In genomic region chr7:142531973-142532521, GRCm38 (mm10) we compare ENCODE assay signal across 10 mouse cellular contexts. TPM values are rescaled to one million over a fixed set of nuclear protein-coding genes. Genes with fewer than 3 reads are reported as not detected.
DNase-seq lines count a peak whose midpoint lies in the region; ATAC-seq and TF ChIP-seq lines count a peak whose summit lies in the region.
"Had no signal": no experiment of that assay in that cellular context is flagged by ENCODE, and none has a peak within 500 bp of the region (broad histone marks: within the 10 kb centered on the region; RNA-seq: fewer than 3 reads in every experiment).

No protein-coding gene starts in this region.

- no peak for DNase-seq in forebrain, embryonic 10.5 days (ENCODE audit: extremely low spot score, low spot score)
- DNase-seq in midbrain, embryonic 10.5 days (ENCODE audit: low spot score): no peak
- DNase-seq in frontal cortex, postnatal 36 days (ENCODE audit: low spot score in 2 of 2): no peak
- DNase-seq in adrenal gland, adult 18-20 months (ENCODE audit: low spot score in 2 of 2): no peak
- DNase-seq in frontal cortex, postnatal 10 days (ENCODE audit: low spot score in 2 of 2): no peak
- DNase-seq: adrenal gland, postnatal 10 days had no signal

- H3K4me1 ChIP-seq in forebrain, embryonic 10.5 days: peaks cover 43% of the 10 kb centered on the region
- peaks cover 11% of the 10 kb centered on the region for H3K4me1 ChIP-seq in forebrain, embryonic 16.5 days (replicated peaks; ENCODE audit: control insufficient read depth, insufficient read depth, low read length)
- H3K4me1 ChIP-seq in cortical plate, adult 2 months (ENCODE audit: control insufficient read depth, insufficient read depth, low read length): 0 out of 2 replicates have a peak, but pooled peaks cover 1% of the 10 kb centered on the region
- peaks cover 24% of the 10 kb centered on the region for H3K4me1 ChIP-seq in hindbrain, embryonic 12.5 days
- H3K4me1 ChIP-seq in midbrain, embryonic 10.5 days: peaks cover 38% of the 10 kb centered on the region

- no peak for TF ChIP-seq POLR2A in cortical plate, adult 2 months (IDR thresholded peaks at IDR 0.05; ENCODE audit: extremely low read depth, insufficient read depth, low read length)

- H3K4me3 ChIP-seq in forebrain, embryonic 10.5 days: peak overlapping the region; percentile 74; the same call in 1 of the 2 replicates
- H3K4me3 ChIP-seq in forebrain, embryonic 16.5 days (replicated peaks; ENCODE audit: low read length): no peak overlapping the region
- peak overlapping the region; percentile 69; the same call in 1 of the 2 replicates for H3K4me3 ChIP-seq in cortical plate, adult 2 months (ENCODE audit: insufficient read depth, low read length)
- H3K4me3 ChIP-seq in hindbrain, embryonic 12.5 days: no peak overlapping the region
- H3K4me3 ChIP-seq in midbrain, embryonic 10.5 days: peak overlapping the region; percentile 83; the same call in 1 of the 2 replicates

- no peaks in the 10 kb centered on the region for H3K27me3 ChIP-seq in forebrain, embryonic 10.5 days (ENCODE audit: poor library complexity, severe bottlenecking)
- H3K27me3 ChIP-seq in forebrain, embryonic 16.5 days (replicated peaks; ENCODE audit: control insufficient read depth, insufficient read depth, low read length): no peaks in the 10 kb centered on the region
- no peaks in the 10 kb centered on the region for H3K27me3 ChIP-seq in hindbrain, embryonic 12.5 days
- 0 out of 2 replicates have a peak, but pooled peaks cover 7% of the 10 kb centered on the region for H3K27me3 ChIP-seq in midbrain, embryonic 10.5 days (ENCODE audit: low read depth, poor library complexity, severe bottlenecking)

- no peak; the same call in 1 of the 2 replicates for ATAC-seq in forebrain, embryonic 16.5 days
- ATAC-seq in hindbrain, embryonic 12.5 days (ENCODE audit: low FRiP score): no peak; the same call in 1 of the 2 replicates

- no peak overlapping the region for H3K4me2 ChIP-seq in forebrain, embryonic 16.5 days (ENCODE audit: low read length)
- H3K4me2 ChIP-seq in hindbrain, embryonic 12.5 days (replicated peaks): peak overlapping the region; percentile 66

- peak overlapping the region; percentile 97 for H3K27ac ChIP-seq in forebrain, embryonic 10.5 days
- H3K27ac ChIP-seq in forebrain, embryonic 16.5 days (ENCODE audit: low read length): no peak overlapping the region
- no peak overlapping the region for H3K27ac ChIP-seq in cortical plate, adult 2 months (ENCODE audit: insufficient read depth, low read length)
- no peak overlapping the region for H3K27ac ChIP-seq in hindbrain, embryonic 12.5 days
- peak overlapping the region; percentile 97 for H3K27ac ChIP-seq in midbrain, embryonic 10.5 days (replicated peaks)

- H3K9me3 ChIP-seq in forebrain, embryonic 10.5 days: no peaks in the 10 kb centered on the region
- H3K9me3 ChIP-seq in forebrain, embryonic 16.5 days (ENCODE audit: control insufficient read depth, low read length): no peaks in the 10 kb centered on the region
- H3K9me3 ChIP-seq in hindbrain, embryonic 12.5 days (replicated peaks): no peaks in the 10 kb centered on the region
- H3K9me3 ChIP-seq in midbrain, embryonic 10.5 days (replicated peaks): no peaks in the 10 kb centered on the region

- H3K36me3 ChIP-seq in forebrain, embryonic 10.5 days (replicated peaks): peaks cover 19% of the 10 kb centered on the region
- 0 out of 2 replicates have a peak, but pooled peaks cover 5% of the 10 kb centered on the region for H3K36me3 ChIP-seq in forebrain, embryonic 16.5 days (ENCODE audit: control insufficient read depth, insufficient read depth)
- H3K36me3 ChIP-seq in hindbrain, embryonic 12.5 days: 0 out of 2 replicates have a peak, but pooled peaks cover 7% of the 10 kb centered on the region
- peaks cover 18% of the 10 kb centered on the region for H3K36me3 ChIP-seq in midbrain, embryonic 10.5 days

- WGBS in forebrain, embryonic 10.5 days: 82% methylated on average over 4 of the region's 4 CpGs
- WGBS in forebrain, embryonic 16.5 days: 87% methylated on average over 4 of the region's 4 CpGs
- 86% methylated on average over 4 of the region's 4 CpGs for WGBS in hindbrain, embryonic 12.5 days
- 78% methylated on average over 4 of the region's 4 CpGs for WGBS in midbrain, embryonic 10.5 days

- H3K9ac ChIP-seq in forebrain, embryonic 16.5 days (replicated peaks; ENCODE audit: low read depth, low read length): no peak overlapping the region
- no peak overlapping the region; the same call in 1 of the 2 replicates for H3K9ac ChIP-seq in hindbrain, embryonic 12.5 days

- TF ChIP-seq CTCF in cortical plate, adult 2 months (IDR thresholded peaks at IDR 0.05; ENCODE audit: extremely low read depth, insufficient read depth, low read length): no peak

RNA-seq across cellular contexts. Expression of gene Mrpl23, which starts 0.4 kb away (rescaled TPM):
- polyA plus RNA-seq in forebrain, embryonic 10.5 days (2016; fragmentation: Nextera tagmentation; extraction: Ambion mirVana): 15.8 and 16.1 TPM in 2 replicates
- polyA plus RNA-seq in forebrain, embryonic 16.5 days (2015; fragmentation: Nextera tagmentation; extraction: Ambion mirVana): 16.0 and 23.0 TPM in 2 replicates
- polyA plus RNA-seq in cortical plate, adult 2 months (2012; rRNA removed): 69.3 and 74.0 TPM in 2 replicates
- 8.4 and 13.4 TPM in 2 replicates for polyA plus RNA-seq in hindbrain, embryonic 12.5 days (2016; fragmentation: Nextera tagmentation; extraction: Ambion mirVana)
- polyA plus RNA-seq in midbrain, embryonic 10.5 days (2016; fragmentation: Nextera tagmentation; extraction: Ambion mirVana): 15.8 and 20.3 TPM in 2 replicates
- 1 to 10 TPM; 2.9 to 3.0 TPM for total RNA-seq in adrenal gland, adult 18-20 months (2021)

RNA-seq across cellular contexts. Expression of gene Tnnt3, which starts 33.4 kb away (rescaled TPM):
- 0.33 and 1.1 TPM in 2 replicates for polyA plus RNA-seq in forebrain, embryonic 10.5 days (2016; fragmentation: Nextera tagmentation; extraction: Ambion mirVana)
- 0.73 and 1.2 TPM in 2 replicates for polyA plus RNA-seq in forebrain, embryonic 16.5 days (2015; fragmentation: Nextera tagmentation; extraction: Ambion mirVana)
- 0.19 and 0.40 TPM in 2 replicates for polyA plus RNA-seq in cortical plate, adult 2 months (2012; rRNA removed)
- 1.8 and 5.8 TPM in 2 replicates for polyA plus RNA-seq in hindbrain, embryonic 12.5 days (2016; fragmentation: Nextera tagmentation; extraction: Ambion mirVana)
- 1.9 TPM in 2 replicates for polyA plus RNA-seq in midbrain, embryonic 10.5 days (2016; fragmentation: Nextera tagmentation; extraction: Ambion mirVana)
- 10 to 100 TPM in 1 of 2 experiments, under 1 TPM in 1; 0.83 to 16.2 TPM for total RNA-seq in adrenal gland, adult 18-20 months (2021)
- total RNA-seq: left cerebral cortex, postnatal 36 days had no signal

Comparison
In these comparisons a context has a peak if more than half of its experiments do, and no peak if none do; other contexts are left out.
1. H3K27ac ChIP-seq: peak in forebrain, embryonic 10.5 days (single experiment) and midbrain, embryonic 10.5 days (single experiment); none in forebrain, embryonic 16.5 days (single experiment), cortical plate, adult 2 months (single experiment) and hindbrain, embryonic 12.5 days (single experiment).
2. H3K4me3 ChIP-seq: peak in forebrain, embryonic 10.5 days (single experiment), cortical plate, adult 2 months (single experiment) and midbrain, embryonic 10.5 days (single experiment); none in forebrain, embryonic 16.5 days (single experiment) and hindbrain, embryonic 12.5 days (single experiment).